Mouse (Mus musculus) left cerebral cortex, adult 6 months (tissue): Measurements from ENCODE around the gene Krt26. TPM values are rescaled to one million over a fixed set of nuclear protein-coding genes. Genes with fewer than 3 reads are reported as not detected.

Experiments used
- long read RNA-seq, 2 experiments: library from polyadenylated mRNA; unstranded; transcript quantifications; one replicate each; pipeline ENCODE4 v2.0.0; 2019 to 2020
- polyA plus RNA-seq: library from polyadenylated mRNA; unstranded; fragments of <200 nt; fragmentation: Nextera tagmentation; gene quantifications from 2 replicates; pipeline ENCODE4 v1.2.3, GENCODE M21; 2021

Krt26 gene
- 0.05 TPM in 1 of 2 replicates, not detected in the other for polyA plus RNA-seq
- long read RNA-seq, experiment 1, result 0 reads
- long read RNA-seq, experiment 2, result 0 reads

GRCm38 (mm10) chr11:99337866-99338265 is at the start of gene Krt26:
Gene Krt26, minus strand, starts transcription at chr11:99337966.

GRCm38 (mm10) chr11:99374803-99375202 is 37.0 kb upstream of the Krt26 start, which contains the start of gene Krt28:
Gene Krt28, minus strand, starts transcription at chr11:99374903.

GRCm38 (mm10) chr11:99351004-99351403 is 13.2 kb upstream of the Krt26 start, which contains the start of gene Krt27:
Gene Krt27, minus strand, starts transcription at chr11:99351104.

DNA sequence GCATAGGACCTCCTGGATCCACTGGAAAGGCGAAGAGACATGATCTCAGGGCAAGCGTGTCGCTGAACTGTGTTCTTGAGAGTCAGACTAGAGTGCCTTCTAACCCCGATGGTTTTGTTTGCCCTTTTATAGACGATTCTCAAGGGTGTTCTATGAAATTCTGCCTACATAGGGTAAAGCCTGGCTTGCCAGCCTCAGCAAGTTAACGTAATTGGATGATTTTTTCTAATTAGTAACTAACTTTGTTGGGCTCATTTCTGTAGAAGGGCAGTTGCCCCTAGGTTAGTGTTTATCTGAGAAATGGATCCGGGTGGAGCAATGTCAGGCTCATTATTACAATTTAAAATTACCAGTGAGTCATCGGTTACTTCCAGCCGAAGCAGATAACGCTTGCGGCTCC is 14.9 kb downstream of the Krt26 start, which contains the start of gene Krt25:
Krt25 (minus strand) TSS at position 101 of the 400 bp plus-strand sequence.

GRCm38 (mm10) chr11:99284833-99285312 is 52.9 kb downstream of the Krt26 start, which contains the start of gene Krt24:
Gene Krt24, minus strand, starts transcription at chr11:99285262.

Other genes with a start within 250 kb of the Krt26 start
- gene Tns4, start 248.7 kb downstream of the Krt26 start, polyA plus RNA-seq, result 0.06 and 0.08 TPM in 2 replicates
- 0.13 TPM in 1 of 2 replicates, not detected in the other for gene Ccr7, start 182.9 kb downstream of the Krt26 start, polyA plus RNA-seq
- gene Smarce1, start 106.9 kb downstream of the Krt26 start, polyA plus RNA-seq, result 31.1 and 43.0 TPM in 2 replicates
- 16.5 and 18.7 TPM in 2 replicates for gene Krt222, start 93.9 kb downstream of the Krt26 start, polyA plus RNA-seq
- gene Krt24, start 52.7 kb downstream of the Krt26 start, polyA plus RNA-seq, result not detected in 2 replicates
- gene Krt25, start 15.0 kb downstream of the Krt26 start, polyA plus RNA-seq, result not detected in 2 replicates
- not detected in 2 replicates for gene Krt27, start 13.1 kb upstream of the Krt26 start, polyA plus RNA-seq
- 0.13 and 0.16 TPM in 2 replicates for gene Krt28, start 36.9 kb upstream of the Krt26 start, polyA plus RNA-seq
- 39.1 and 40.8 TPM in 2 replicates for gene Krt10, start 51.4 kb upstream of the Krt26 start, polyA plus RNA-seq
- gene Krt12, start 84.3 kb upstream of the Krt26 start, polyA plus RNA-seq, result 21.1 and 24.0 TPM in 2 replicates
- gene Krt20, start 100.2 kb upstream of the Krt26 start, polyA plus RNA-seq, result 0.43 TPM in 1 of 2 replicates, not detected in the other
- gene Krt23, start 155.2 kb upstream of the Krt26 start, polyA plus RNA-seq, result not detected in 2 replicates
- gene Krt39, start 183.4 kb upstream of the Krt26 start, polyA plus RNA-seq, result not detected in 2 replicates
- gene Krt40, start 205.2 kb upstream of the Krt26 start, polyA plus RNA-seq, result not detected in 2 replicates
- not detected in 2 replicates for gene Krtap3-3, start 212.9 kb upstream of the Krt26 start, polyA plus RNA-seq
- gene Krtap3-2, start 218.9 kb upstream of the Krt26 start, polyA plus RNA-seq, result not detected in 2 replicates
- gene Gm11939, start 221.5 kb upstream of the Krt26 start, polyA plus RNA-seq, result not detected in 2 replicates
- gene Krtap3-1, start 228.7 kb upstream of the Krt26 start, polyA plus RNA-seq, result not detected in 2 replicates
- gene Krtap1-5, start 243.1 kb upstream of the Krt26 start, polyA plus RNA-seq, result not detected in 2 replicates
- not detected in 2 replicates for gene Krtap1-4, start 245.7 kb upstream of the Krt26 start, polyA plus RNA-seq